Mouse (Mus musculus): Measurements from ENCODE around the gene Kirrel.

DNA sequence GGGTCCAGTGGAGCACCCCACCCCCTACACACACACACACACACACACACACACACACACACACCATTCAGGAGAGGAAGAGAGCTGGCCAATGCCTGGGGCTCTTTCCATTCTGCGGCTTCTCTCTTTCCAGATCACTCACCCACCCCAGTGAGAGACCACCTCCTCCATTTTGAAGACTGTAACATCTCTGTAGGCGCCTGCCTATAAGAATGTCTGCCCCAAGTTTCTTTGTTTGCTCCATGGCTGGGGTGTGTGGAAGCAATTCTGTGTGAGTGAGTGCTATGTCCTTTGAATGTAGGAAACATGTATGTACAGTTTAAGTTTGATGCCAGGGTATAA is 1.5 kb downstream of the Kirrel start:
- TF ChIP-seq GATA1 (IDR thresholded peaks at IDR 0.05; ENCODE audit: borderline replicate concordance, low read length) (no peak), FLI1 (IDR thresholded peaks at IDR 0.05; ENCODE audit: low read length) (no peak)

Measured in megakaryocyte, embryonic 14.5 days (primary cell).